Comparison of ENCODE assay signal across 17 mouse cellular contexts in genomic region chr10:68454541-68454940, GRCm38 (mm10).
DNase-seq lines count a peak whose midpoint lies in the region; ATAC-seq and TF ChIP-seq lines count a peak whose summit lies in the region.
"Had no signal": no experiment of that assay in that cellular context is flagged by ENCODE, and none has a peak within 500 bp of the region (broad histone marks: within the 10 kb centered on the region; RNA-seq: fewer than 3 reads in every experiment).

No protein-coding gene starts in this region.

- no peaks in the 10 kb centered on the region for H3K27me3 ChIP-seq in liver, adult 2 months (ENCODE audit: control insufficient read depth, insufficient read depth, low read length)
- no peaks in the 10 kb centered on the region for H3K27me3 ChIP-seq in liver, embryonic 11.5 days (replicated peaks; ENCODE audit: control insufficient read depth, insufficient read depth, low read length)
- H3K27me3 ChIP-seq: heart, embryonic 15.5 days; hindbrain, embryonic 13.5 days; lung, embryonic 15.5 days; neural tube, embryonic 15.5 days had no signal

- no peak overlapping the region for H3K27ac ChIP-seq in liver, adult 2 months (replicated peaks; ENCODE audit: insufficient read depth, low read depth, low read length)
- H3K27ac ChIP-seq in liver, embryonic 11.5 days (ENCODE audit: low read depth, low read length): no peak overlapping the region
- H3K27ac ChIP-seq: heart, embryonic 15.5 days; hindbrain, embryonic 13.5 days; lung, embryonic 15.5 days; neural tube, embryonic 15.5 days had no signal

- no peak for TF ChIP-seq POLR2A in liver, adult 2 months (IDR thresholded peaks at IDR 0.05; ENCODE audit: extremely low read depth, insufficient read depth, low read length)

- peaks cover 3% of the 10 kb centered on the region; the same call in 1 of the 2 replicates for H3K9me3 ChIP-seq in liver, embryonic 11.5 days (ENCODE audit: control insufficient read depth, low read length)
- H3K9me3 ChIP-seq: heart, embryonic 15.5 days; hindbrain, embryonic 13.5 days; lung, embryonic 15.5 days; neural tube, embryonic 15.5 days had no signal

- no peaks in the 10 kb centered on the region for H3K4me1 ChIP-seq in liver, adult 2 months (ENCODE audit: control insufficient read depth, insufficient read depth, low read length)
- no peaks in the 10 kb centered on the region for H3K4me1 ChIP-seq in liver, embryonic 11.5 days (replicated peaks; ENCODE audit: control insufficient read depth, insufficient read depth, low read length)
- H3K4me1 ChIP-seq: heart, embryonic 15.5 days; hindbrain, embryonic 13.5 days; lung, embryonic 15.5 days; neural tube, embryonic 15.5 days had no signal

- no peak overlapping the region for H3K4me2 ChIP-seq in liver, embryonic 11.5 days
- H3K4me2 ChIP-seq: heart, embryonic 15.5 days; hindbrain, embryonic 13.5 days; lung, embryonic 15.5 days; neural tube, embryonic 15.5 days had no signal

- ATAC-seq in CD4-positive, CD25-positive, alpha-beta regulatory T cell, adult 4 months: no peak
- ATAC-seq in liver, embryonic 11.5 days (replicated peaks; ENCODE audit: low FRiP score): no peak
- ATAC-seq in activated CD4-positive, CD25-positive, alpha-beta regulatory T cell, adult 4 months: peak; percentile 10
- ATAC-seq in monocyte, adult 5-6 weeks (replicated peaks; ENCODE audit: insufficient number of reproducible peaks, low FRiP score, low TSS enrichment, poor library complexity, severe bottlenecking): no peak

- H3K4me3 ChIP-seq in liver, adult 2 months (ENCODE audit: insufficient read depth, low read depth, low read length): no peak overlapping the region
- no peak overlapping the region for H3K4me3 ChIP-seq in liver, embryonic 11.5 days (ENCODE audit: low read depth, low read length)
- H3K4me3 ChIP-seq: heart, embryonic 15.5 days; hindbrain, embryonic 13.5 days; lung, embryonic 15.5 days; neural tube, embryonic 15.5 days had no signal

- no peak overlapping the region for H3K9ac ChIP-seq in liver, adult 2 months (ENCODE audit: low read depth, low read length)
- no peak overlapping the region for H3K9ac ChIP-seq in liver, embryonic 11.5 days (ENCODE audit: low read depth, low read length)
- H3K9ac ChIP-seq: heart, embryonic 15.5 days; hindbrain, embryonic 13.5 days; lung, embryonic 15.5 days; neural tube, embryonic 15.5 days had no signal

- intact Hi-C loops in heart, postnatal 25 days (cut with DNase I): no loop called here

- H3K36me3 ChIP-seq in liver, adult 2 months (ENCODE audit: control insufficient read depth, insufficient read depth, low read length): no peaks in the 10 kb centered on the region
- H3K36me3 ChIP-seq in liver, embryonic 11.5 days (ENCODE audit: control insufficient read depth, insufficient read depth, low read length): no peaks in the 10 kb centered on the region
- H3K36me3 ChIP-seq: heart, embryonic 15.5 days; hindbrain, embryonic 13.5 days; lung, embryonic 15.5 days; neural tube, embryonic 15.5 days had no signal

- TF ChIP-seq CTCF in liver, adult 2 months (IDR thresholded peaks at IDR 0.05; ENCODE audit: low read depth, low read length): peak; percentile 56

- H3K79me2 ChIP-seq in liver, adult 2 months (ENCODE audit: control insufficient read depth, insufficient read depth, low read length): no peaks in the 10 kb centered on the region

- DNase-seq in CD4-positive, CD25-positive, alpha-beta regulatory T cell, adult 2 months (ENCODE audit: low read depth, low spot score): peak; percentile 48
- no peak for DNase-seq in liver, adult 2 months (ENCODE audit: extremely low read depth, low read depth, low spot score)
- no peak for DNase-seq in liver, embryonic 11.5 days (ENCODE audit: low spot score)
- DNase-seq in CD4-positive helper T cell, adult 2 months (ENCODE audit: low read depth, low spot score): peak; percentile 16
- DNase-seq in heart, postnatal 25 days (ENCODE audit: low spot score): no peak
- DNase-seq: cerebellum, postnatal 25 days; gastrocnemius, postnatal 25 days; kidney, adult 18-20 months; kidney, postnatal 25 days; thymus, postnatal 14 days had no signal

Comparison
In these comparisons a context has a peak if more than half of its experiments do, and no peak if none do; other contexts are left out.
1. DNase-seq: peak in CD4-positive, CD25-positive, alpha-beta regulatory T cell, adult 2 months (single experiment) and CD4-positive helper T cell, adult 2 months (single experiment); none in liver, adult 2 months (single experiment), liver, embryonic 11.5 days (single experiment) and heart, postnatal 25 days (single experiment).